Mouse (Mus musculus): ENCODE data around the gene Sort1. TPM values are rescaled to one million over a fixed set of nuclear protein-coding genes. Genes with fewer than 3 reads are reported as not detected.
A peak's percentile ranks its signal among the peaks of the same experiment; 100 is the strongest.

Sort1 gene
- polyA plus RNA-seq, 1 experiment = not detected

GRCm38 (mm10) chr3:108306387-108306786 lies 22.5 kb downstream of the Sort1 start:
- peak overlapping the region; percentile 74 for H3K27ac ChIP-seq (ENCODE audit: insufficient read depth, low read depth, low read length)
- no peak for TF ChIP-seq CTCF (IDR thresholded peaks at IDR 0.05; ENCODE audit: insufficient read depth, low read depth, low read length)
- TF ChIP-seq POLR2A (IDR thresholded peaks at IDR 0.05; ENCODE audit: insufficient read depth, low read depth, low read length) = no peak
- H3K4me3 ChIP-seq (ENCODE audit: insufficient read depth, low read depth, low read length) = no peak overlapping the region
- WGBS = 25% methylated on average over 3 of the region's 3 CpGs
- peaks cover 26% of the 10 kb centered on the region for H3K4me1 ChIP-seq (ENCODE audit: control insufficient read depth, insufficient read depth, low read length)

- Histone ChIP-seq H3K4me1 (ENCODE audit: control insufficient read depth, insufficient read depth, low read length) (peaks cover 30% of the 10 kb centered on the region), H3K27ac (ENCODE audit: insufficient read depth, low read depth, low read length) (peak overlapping the region; percentile 98), H3K4me3 (ENCODE audit: insufficient read depth, low read depth, low read length) (no peak overlapping the region)
- WGBS = 27% methylated on average over 6 of the region's 6 CpGs
- no peak for TF ChIP-seq CTCF (IDR thresholded peaks at IDR 0.05; ENCODE audit: insufficient read depth, low read depth, low read length)
- TF ChIP-seq POLR2A (IDR thresholded peaks at IDR 0.05; ENCODE audit: insufficient read depth, low read depth, low read length) = no peak
Measured at GRCm38 (mm10) chr3:108307485-108307884, 23.6 kb downstream of the Sort1 start.

GRCm38 (mm10) chr3:108310921-108311341 lies 27.0 kb downstream of the Sort1 start:
- TF ChIP-seq POLR2A (IDR thresholded peaks at IDR 0.05; ENCODE audit: insufficient read depth, low read depth, low read length) (no peak), CTCF (IDR thresholded peaks at IDR 0.05; ENCODE audit: insufficient read depth, low read depth, low read length) (no peak)
- 0 out of 2 replicates have a peak overlapping the region, but pooled peaks have one; percentile 12 for H3K27ac ChIP-seq (ENCODE audit: insufficient read depth, low read depth, low read length)
- H3K4me3 ChIP-seq (ENCODE audit: insufficient read depth, low read depth, low read length) = no peak overlapping the region
- H3K4me1 ChIP-seq (ENCODE audit: control insufficient read depth, insufficient read depth, low read length) = peaks cover 20% of the 10 kb centered on the region

GRCm38 (mm10) chr3:108311688-108312087 lies 27.8 kb downstream of the Sort1 start:
- no peak overlapping the region for H3K4me3 ChIP-seq (ENCODE audit: insufficient read depth, low read depth, low read length)
- no peak overlapping the region for H3K27ac ChIP-seq (ENCODE audit: insufficient read depth, low read depth, low read length)
- peaks cover 18% of the 10 kb centered on the region for H3K4me1 ChIP-seq (ENCODE audit: control insufficient read depth, insufficient read depth, low read length)
- WGBS = 57% methylated on average over 4 of the region's 4 CpGs
- TF ChIP-seq POLR2A (IDR thresholded peaks at IDR 0.05; ENCODE audit: insufficient read depth, low read depth, low read length) = no peak
- TF ChIP-seq CTCF (IDR thresholded peaks at IDR 0.05; ENCODE audit: insufficient read depth, low read depth, low read length) = no peak

- TF ChIP-seq CTCF (IDR thresholded peaks at IDR 0.05; ENCODE audit: insufficient read depth, low read depth, low read length) (no peak), POLR2A (IDR thresholded peaks at IDR 0.05; ENCODE audit: insufficient read depth, low read depth, low read length) (no peak)
- Histone ChIP-seq H3K27ac (ENCODE audit: insufficient read depth, low read depth, low read length) (no peak overlapping the region), H3K4me3 (ENCODE audit: insufficient read depth, low read depth, low read length) (no peak overlapping the region), H3K4me1 (ENCODE audit: control insufficient read depth, insufficient read depth, low read length) (peaks cover 18% of the 10 kb centered on the region)
Measured at GRCm38 (mm10) chr3:108312414-108312813, 28.5 kb downstream of the Sort1 start.

- H3K27ac ChIP-seq (ENCODE audit: insufficient read depth, low read depth, low read length) = no peak overlapping the region
- 67% methylated on average over 4 of the region's 4 CpGs for WGBS
- H3K4me1 ChIP-seq (ENCODE audit: control insufficient read depth, insufficient read depth, low read length) = peaks cover 15% of the 10 kb centered on the region
- H3K4me3 ChIP-seq (ENCODE audit: insufficient read depth, low read depth, low read length) = no peak overlapping the region
- TF ChIP-seq POLR2A (IDR thresholded peaks at IDR 0.05; ENCODE audit: insufficient read depth, low read depth, low read length) (no peak), CTCF (IDR thresholded peaks at IDR 0.05; ENCODE audit: insufficient read depth, low read depth, low read length) (no peak)
Measured at GRCm38 (mm10) chr3:108313138-108313537, 29.3 kb downstream of the Sort1 start.

- peaks cover 10% of the 10 kb centered on the region for H3K4me1 ChIP-seq (ENCODE audit: control insufficient read depth, insufficient read depth, low read length)
- H3K4me3 ChIP-seq (ENCODE audit: insufficient read depth, low read depth, low read length) = no peak overlapping the region
- 50% methylated on average over 8 of the region's 8 CpGs for WGBS
- no peak overlapping the region for H3K27ac ChIP-seq (ENCODE audit: insufficient read depth, low read depth, low read length)
- TF ChIP-seq CTCF (IDR thresholded peaks at IDR 0.05; ENCODE audit: insufficient read depth, low read depth, low read length) (no peak), POLR2A (IDR thresholded peaks at IDR 0.05; ENCODE audit: insufficient read depth, low read depth, low read length) (no peak)
Measured at GRCm38 (mm10) chr3:108314038-108314675, 30.3 kb downstream of the Sort1 start.

GRCm38 (mm10) chr3:108318517-108318916 lies 34.6 kb downstream of the Sort1 start:
- no peak for TF ChIP-seq CTCF (IDR thresholded peaks at IDR 0.05; ENCODE audit: insufficient read depth, low read depth, low read length)
- 39% methylated on average over 2 of the region's 2 CpGs for WGBS
- no peak overlapping the region for H3K4me3 ChIP-seq (ENCODE audit: insufficient read depth, low read depth, low read length)
- H3K27ac ChIP-seq (ENCODE audit: insufficient read depth, low read depth, low read length) = no peak overlapping the region
- peaks cover 8% of the 10 kb centered on the region; the same call in 1 of the 2 replicates for H3K4me1 ChIP-seq (ENCODE audit: control insufficient read depth, insufficient read depth, low read length)

GRCm38 (mm10) chr3:108321671-108322070 lies 37.8 kb downstream of the Sort1 start:
- H3K27ac ChIP-seq (ENCODE audit: insufficient read depth, low read depth, low read length) = no peak overlapping the region
- H3K4me3 ChIP-seq (ENCODE audit: insufficient read depth, low read depth, low read length) = no peak overlapping the region
- 66% methylated on average over 4 of the region's 4 CpGs for WGBS
- peaks cover 5% of the 10 kb centered on the region; the same call in 1 of the 2 replicates for H3K4me1 ChIP-seq (ENCODE audit: control insufficient read depth, insufficient read depth, low read length)
- TF ChIP-seq CTCF (IDR thresholded peaks at IDR 0.05; ENCODE audit: insufficient read depth, low read depth, low read length) (no peak), POLR2A (IDR thresholded peaks at IDR 0.05; ENCODE audit: insufficient read depth, low read depth, low read length) (no peak)

Data from olfactory bulb, adult 2 months (tissue).